Mouse (Mus musculus): ENCODE measurements around the gene Fbxw21.
"Not testable (repeated sequence)": the region's sequence is repeated elsewhere in the genome, so short reads cannot be mapped to it uniquely, and the experiment has no call there.

GRCm38 (mm10) chr9:109195875-109196274 lies 34.0 kb upstream of the Fbxw21 start, which contains the start of gene Fbxw13:
- TF ChIP-seq POLR2A (IDR thresholded peaks at IDR 0.05; ENCODE audit: insufficient read length, low read depth); USF1 (IDR thresholded peaks at IDR 0.05; ENCODE audit: low read depth); TCF12 (IDR thresholded peaks at IDR 0.05; ENCODE audit: insufficient read depth, poor library complexity, severe bottlenecking); E2F4 (IDR thresholded peaks at IDR 0.05; ENCODE audit: insufficient read depth); MYOD1 (IDR thresholded peaks at IDR 0.05; ENCODE audit: control insufficient read depth in 1 of 3, insufficient read length in 2 of 3, low read depth in 2 of 3); POLR2AphosphoS2 (IDR thresholded peaks at IDR 0.05; ENCODE audit: insufficient read length, low read depth); MYOG (IDR thresholded peaks at IDR 0.05; ENCODE audit: control insufficient read depth in 1 of 3, insufficient read depth in 1 of 3, insufficient read length in 2 of 3, low read depth in 2 of 3); SRF (IDR thresholded peaks at IDR 0.05; ENCODE audit: control insufficient read depth, insufficient read length, low read depth); MAX (IDR thresholded peaks at IDR 0.05; ENCODE audit: low read depth); REST (IDR thresholded peaks at IDR 0.05; ENCODE audit: insufficient read depth, insufficient read length); TCF3 (IDR thresholded peaks at IDR 0.05; ENCODE audit: insufficient read length, low read depth); CEBPB (IDR thresholded peaks at IDR 0.05; ENCODE audit: insufficient read depth, poor library complexity, severe bottlenecking): not testable (repeated sequence)

Measured in myocyte (in vitro differentiated cells).